Mouse (Mus musculus): ENCODE measurements around the gene Mtfmt. TPM values are rescaled to one million over a fixed set of nuclear protein-coding genes. Genes with fewer than 3 reads are reported as not detected.

Mtfmt gene
- 25.9 TPM for polyA plus RNA-seq (2017; shearing (Covaris generic))

DNA sequence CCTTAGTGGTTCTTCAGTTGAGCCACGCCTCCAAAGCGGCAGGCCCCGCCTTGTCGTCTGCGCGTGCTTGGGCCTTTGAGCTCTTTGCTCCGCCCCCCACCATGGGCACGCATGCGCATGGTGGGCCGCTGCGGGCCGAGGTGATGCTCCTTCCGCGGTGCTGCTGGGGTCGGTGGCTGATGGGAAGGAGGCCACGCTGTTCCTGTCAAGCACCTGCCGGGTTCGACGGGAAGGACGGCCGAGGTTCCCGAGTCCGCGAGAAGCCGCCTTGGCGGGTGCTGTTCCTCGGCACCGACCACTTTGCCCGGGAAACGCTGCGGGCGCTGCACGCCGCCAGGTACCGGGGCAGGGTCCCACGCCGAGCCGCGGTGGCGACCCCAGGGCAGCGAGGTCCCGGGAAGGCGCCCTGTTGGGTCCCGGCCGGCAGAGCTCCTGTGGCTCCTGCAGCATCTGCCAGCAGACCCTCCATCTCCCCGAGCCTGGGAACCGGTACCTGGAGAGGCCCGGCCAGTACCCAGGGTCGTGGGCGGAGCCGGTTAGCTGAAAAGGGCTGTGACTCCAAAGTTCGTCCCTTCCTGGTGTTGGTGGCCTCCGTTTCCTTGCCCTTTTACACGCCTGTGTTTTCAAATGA, at the start of gene Mtfmt:
Mtfmt (plus strand) TSS at position 112 of the 631 bp plus-strand sequence.

GRCm38 (mm10) chr9:65391613-65391964, 44.0 kb upstream of the Mtfmt start, which contains the start of gene Kbtbd13:
TSS of gene Kbtbd13 (minus strand) at chr9:65391652.

GRCm38 (mm10) chr9:65398279-65398678, 37.3 kb upstream of the Mtfmt start, which contains the start of gene Rasl12:
TSS of gene Rasl12 (plus strand) at chr9:65398506.

DNA sequence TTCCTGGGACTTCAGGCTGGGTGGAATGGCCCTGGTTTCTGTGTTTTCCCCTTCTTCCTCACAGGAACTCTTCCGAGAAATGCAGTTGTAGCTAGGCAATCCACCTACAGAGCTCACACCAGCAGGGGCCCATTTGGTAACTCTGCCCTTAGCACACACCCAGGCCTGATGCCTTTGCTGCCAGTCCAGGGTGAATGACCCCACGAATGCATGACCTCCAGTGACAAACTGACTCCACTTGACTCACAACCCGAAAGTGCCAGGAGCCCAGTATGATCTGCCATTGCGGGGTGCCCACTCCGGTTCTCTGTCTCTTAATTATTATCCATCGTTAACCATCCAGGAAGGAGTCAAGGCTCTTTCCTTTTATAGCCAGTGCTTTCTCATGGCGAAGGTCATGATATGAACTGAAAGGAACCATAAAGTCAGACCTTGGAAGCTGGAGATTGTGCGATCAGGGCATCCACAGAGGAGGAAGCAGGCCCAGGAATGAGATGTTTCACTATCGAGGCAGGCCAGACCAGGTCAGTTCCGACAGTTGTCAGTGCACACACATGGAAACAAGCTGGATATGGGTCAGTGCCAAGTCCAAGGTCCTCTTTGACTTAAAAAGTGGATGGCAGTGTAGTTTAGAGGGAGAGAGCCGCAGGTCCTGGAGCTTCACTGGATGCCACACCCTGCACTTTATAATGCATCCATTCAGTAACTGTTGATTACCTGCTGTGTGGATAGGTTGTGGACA, 12.7 kb upstream of the Mtfmt start, which contains the start of gene Slc51b:
Slc51b (minus strand) TSS at position 196 of the 742 bp plus-strand sequence.

DNA sequence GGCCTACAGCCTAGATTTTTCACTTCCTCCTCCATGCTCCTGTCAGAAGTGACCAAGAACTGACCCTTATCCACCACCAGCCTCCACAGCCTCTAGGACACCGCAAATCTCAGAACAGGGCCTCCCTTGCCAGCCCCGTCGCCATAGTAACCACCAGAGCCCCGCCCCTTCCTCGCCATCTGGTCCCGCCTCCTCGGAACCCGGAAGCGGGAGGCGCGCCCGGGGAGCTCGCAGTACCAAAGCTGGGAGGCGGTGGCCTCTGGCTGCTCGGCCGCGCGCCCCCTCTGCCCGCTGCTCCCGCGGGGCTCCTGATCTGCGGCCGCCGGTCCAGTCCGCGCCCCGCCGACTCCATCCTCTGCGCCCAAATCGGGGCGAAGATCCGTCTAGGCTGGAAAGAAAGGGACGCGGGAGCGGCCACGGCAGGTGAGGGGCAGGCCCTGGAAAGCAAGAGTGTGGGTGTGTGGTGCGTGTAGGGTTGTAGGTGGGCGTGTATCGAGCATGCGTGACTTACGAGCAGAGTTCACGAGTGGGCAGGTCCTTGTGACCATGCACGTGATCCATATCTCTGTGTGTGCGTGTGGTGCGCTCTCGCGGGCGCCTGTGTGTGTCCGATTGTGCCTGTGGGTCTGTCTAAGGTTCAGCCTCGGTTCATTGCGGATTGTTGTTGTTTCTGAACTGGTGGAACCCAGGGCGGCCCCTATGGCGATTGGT, 25.3 kb downstream of the Mtfmt start, which contains the start of gene Spg21:
Spg21 (plus strand) TSS at position 216 of the 711 bp plus-strand sequence.

Other genes starting within 250 kb of the Mtfmt start
- 10.1 TPM for gene Parp16, start 240.4 kb upstream of the Mtfmt start, polyA plus RNA-seq (2017; shearing (Covaris generic))
- not detected for gene Cilp, start 170.6 kb upstream of the Mtfmt start, polyA plus RNA-seq (2017; shearing (Covaris generic))
- gene Clpx, start 141.5 kb upstream of the Mtfmt start, polyA plus RNA-seq (2017; shearing (Covaris generic)), result 27.9 TPM
- 23.4 TPM for gene Pdcd7, start 89.7 kb upstream of the Mtfmt start, polyA plus RNA-seq (2017; shearing (Covaris generic))
- not detected for gene Ubap1l, start 74.7 kb upstream of the Mtfmt start, polyA plus RNA-seq (2017; shearing (Covaris generic))
- gene Kbtbd13, start 44.1 kb upstream of the Mtfmt start, polyA plus RNA-seq (2017; shearing (Covaris generic)), result not detected
- not detected for gene Rasl12, start 37.3 kb upstream of the Mtfmt start, polyA plus RNA-seq (2017; shearing (Covaris generic))
- gene Slc51b, start 12.8 kb upstream of the Mtfmt start, polyA plus RNA-seq (2017; shearing (Covaris generic)), result not detected
- 79.2 TPM for gene Spg21, start 25.2 kb downstream of the Mtfmt start, polyA plus RNA-seq (2017; shearing (Covaris generic))
- gene Ankdd1a, start 84.4 kb downstream of the Mtfmt start, polyA plus RNA-seq (2017; shearing (Covaris generic)), result not detected
- gene Plekho2, start 144.3 kb downstream of the Mtfmt start, polyA plus RNA-seq (2017; shearing (Covaris generic)), result 44.6 TPM
- 0.11 TPM for gene Pif1, start 151.4 kb downstream of the Mtfmt start, polyA plus RNA-seq (2017; shearing (Covaris generic))
- gene Rbpms2, start 193.9 kb downstream of the Mtfmt start, polyA plus RNA-seq (2017; shearing (Covaris generic)), result 1.3 TPM
- 65.6 TPM for gene Oaz2, start 232.2 kb downstream of the Mtfmt start, polyA plus RNA-seq (2017; shearing (Covaris generic))